Mouse (Mus musculus) liver, embryonic 12.5 days (tissue): ENCODE data around the gene Olfr1425. TPM values are rescaled to one million over a fixed set of nuclear protein-coding genes. Genes with fewer than 3 reads are reported as not detected.
"Not testable (repeated sequence)": the region's sequence is repeated elsewhere in the genome, so short reads cannot be mapped to it uniquely, and the experiment has no call there.

Experiments
- ATAC-seq: fragments of 200-750 bp; cut with Nextera tagmentation; 2 replicates; pipeline ENCODE4 v1.8.0; 2017; ENCODE audit warnings: moderate number of reproducible peaks, mild to moderate bottlenecking, moderate library complexity
- H3K27ac ChIP-seq: fragments of 300-500 bp; sonication (generic); 2 replicates; pipeline ENCODE4 v1.5.1; 2016; ENCODE audit warnings: mild to moderate bottlenecking
- H3K27me3 ChIP-seq: fragments of 300-500 bp; sonication (generic); replicated peaks from 2 replicates; pipeline ENCODE4 v1.6.1; 2016; ENCODE audit warnings: mild to moderate bottlenecking, moderate library complexity
- H3K36me3 ChIP-seq: fragments of 300-500 bp; sonication (generic); 2 replicates; pipeline ENCODE4 v1.6.1; 2016; ENCODE audit warnings: mild to moderate bottlenecking, moderate library complexity
- H3K4me1 ChIP-seq: fragments of 300-500 bp; sonication (generic); 2 replicates; pipeline ENCODE4 v1.6.1; 2016
- H3K4me2 ChIP-seq: fragments of 300-500 bp; sonication (generic); 2 replicates; pipeline ENCODE4 v1.6.1; 2016; ENCODE audit warnings: mild to moderate bottlenecking, moderate library complexity
- H3K4me3 ChIP-seq: fragments of 300-500 bp; sonication (generic); 2 replicates; pipeline ENCODE4 v1.5.1; 2016; ENCODE audit warnings: mild to moderate bottlenecking, moderate library complexity
- H3K9ac ChIP-seq: fragments of 300-500 bp; sonication (generic); 2 replicates; pipeline ENCODE4 v1.6.1; 2016; ENCODE audit warnings: mild to moderate bottlenecking, moderate library complexity
- H3K9me3 ChIP-seq: fragments of 300-500 bp; sonication (generic); replicated peaks from 2 replicates; pipeline ENCODE4 v1.6.1; 2016; ENCODE audit warnings: mild to moderate bottlenecking, moderate library complexity
- WGBS: fragments of 180-500 bp; shearing (Covaris S2); methylation state at CpG from one replicate; pipeline ENCODE4 v1.1.7; 2016; ENCODE audit not compliant: insufficient replicate concordance; 5-methylcytosine and 5-hydroxymethylcytosine counted together
- polyA plus RNA-seq: library from polyadenylated mRNA; unstranded; fragments of >200 nt; fragmentation: Nextera tagmentation; extraction: Ambion mirVana; gene quantifications from 2 replicates; pipeline ENCODE4 v1.2.1, GENCODE M21; 2016

The Olfr1425 gene
- polyA plus RNA-seq, result not detected in 2 replicates

- not testable (repeated sequence) for H3K9me3 ChIP-seq, ATAC-seq, H3K4me3 ChIP-seq, H3K9ac ChIP-seq, H3K36me3 ChIP-seq, H3K4me1 ChIP-seq, H3K4me2 ChIP-seq, H3K27ac ChIP-seq, H3K27me3 ChIP-seq
- 71% methylated on average over 4 of the region's 4 CpGs for WGBS
Measured at GRCm38 (mm10) chr19:12077631-12078030, at the start of gene Olfr1425. Olfr1425 (minus strand) TSS chr19:12077731.

GRCm38 (mm10) chr19:12123103-12123502, 45.6 kb upstream of the Olfr1425 start, which contains the start of gene Olfr76:
Olfr76 (minus strand) TSS chr19:12123203.
- 47% methylated on average over 3 of the region's 3 CpGs for WGBS
- no peak within 1 kb of the TSS for H3K4me2 ChIP-seq
- no peaks in the 10 kb centered on the region for H3K27me3 ChIP-seq
- ATAC-seq, result no peak
- H3K9me3 ChIP-seq, result no peaks in the 10 kb centered on the region
- H3K9ac ChIP-seq, result no peak within 1 kb of the TSS
- no peaks in the 10 kb centered on the region for H3K36me3 ChIP-seq
- no peaks in the 10 kb centered on the region for H3K4me1 ChIP-seq
- no peak within 1 kb of the TSS for H3K27ac ChIP-seq
- H3K4me3 ChIP-seq, result no peak within 1 kb of the TSS

- Histone ChIP-seq H3K9me3 (no peaks in the 10 kb centered on the region), H3K9ac (no peak overlapping the region), H3K4me3 (no peak overlapping the region), H3K36me3 (no peaks in the 10 kb centered on the region), H3K4me1 (no peaks in the 10 kb centered on the region), H3K4me2 (no peak overlapping the region), H3K27me3 (no peaks in the 10 kb centered on the region), H3K27ac (no peak overlapping the region)
- no peak for ATAC-seq
- WGBS, result 74% methylated on average over 3 of the region's 3 CpGs
Measured at GRCm38 (mm10) chr19:12116464-12116863, 38.9 kb upstream of the Olfr1425 start.

- Histone ChIP-seq H3K36me3 (no peaks in the 10 kb centered on the region), H3K4me1 (no peaks in the 10 kb centered on the region), H3K9ac (no peak within 1 kb of the TSS), H3K9me3 (no peaks in the 10 kb centered on the region), H3K4me2 (no peak within 1 kb of the TSS), H3K27me3 (no peaks in the 10 kb centered on the region), H3K4me3 (no peak within 1 kb of the TSS), H3K27ac (no peak within 1 kb of the TSS)
- 36% methylated on average over 1 of the region's 1 CpGs for WGBS
- ATAC-seq, result no peak
Measured at GRCm38 (mm10) chr19:12115797-12116196, 38.3 kb upstream of the Olfr1425 start, which contains the start of gene Olfr1428. Olfr1428 (minus strand) TSS chr19:12115897.

GRCm38 (mm10) chr19:12113807-12114206, 36.3 kb upstream of the Olfr1425 start:
- WGBS, result 34% methylated on average over 1 of the region's 1 CpGs
- ATAC-seq, result no peak
- Histone ChIP-seq H3K4me3 (no peak overlapping the region), H3K36me3 (no peaks in the 10 kb centered on the region), H3K27ac (no peak overlapping the region), H3K4me2 (no peak overlapping the region), H3K27me3 (no peaks in the 10 kb centered on the region), H3K4me1 (no peaks in the 10 kb centered on the region), H3K9ac (no peak overlapping the region), H3K9me3 (no peaks in the 10 kb centered on the region)

- Histone ChIP-seq H3K27me3 (no peaks in the 10 kb centered on the region), H3K4me1 (no peaks in the 10 kb centered on the region), H3K36me3 (no peaks in the 10 kb centered on the region), H3K27ac (no peak overlapping the region), H3K4me3 (no peak overlapping the region), H3K9me3 (no peaks in the 10 kb centered on the region), H3K4me2 (no peak overlapping the region), H3K9ac (no peak overlapping the region)
- no peak for ATAC-seq
- 34% methylated on average over 1 of the region's 1 CpGs for WGBS
Measured at GRCm38 (mm10) chr19:12104541-12104940, 27.0 kb upstream of the Olfr1425 start.

GRCm38 (mm10) chr19:12103234-12103633, 25.7 kb upstream of the Olfr1425 start, which contains the start of gene Olfr1427:
Olfr1427 (minus strand) TSS chr19:12103334.
- 79% methylated on average over 2 of the region's 2 CpGs for WGBS

GRCm38 (mm10) chr19:12091913-12092312, 14.4 kb upstream of the Olfr1425 start, which contains the start of gene Olfr1426:
Olfr1426 (minus strand) TSS chr19:12092013.
- Histone ChIP-seq H3K9ac (no peak within 1 kb of the TSS), H3K27ac (no peak within 1 kb of the TSS), H3K9me3 (no peaks in the 10 kb centered on the region), H3K4me1 (no peaks in the 10 kb centered on the region), H3K27me3 (no peaks in the 10 kb centered on the region), H3K36me3 (no peaks in the 10 kb centered on the region), H3K4me2 (no peak within 1 kb of the TSS), H3K4me3 (no peak within 1 kb of the TSS)
- no peak for ATAC-seq
- 63% methylated on average over 1 of the region's 1 CpGs for WGBS

More at GRCm38 (mm10) chr19:12103234-12103633, 25.7 kb upstream of the Olfr1425 start, which contains the start of gene Olfr1427:
- Histone ChIP-seq H3K4me1 (no peaks in the 10 kb centered on the region), H3K36me3 (no peaks in the 10 kb centered on the region), H3K4me2 (no peak within 1 kb of the TSS), H3K9ac (no peak within 1 kb of the TSS), H3K4me3 (no peak within 1 kb of the TSS), H3K9me3 (no peaks in the 10 kb centered on the region), H3K27me3 (no peaks in the 10 kb centered on the region), H3K27ac (no peak within 1 kb of the TSS)
- no peak for ATAC-seq

GRCm38 (mm10) chr19:12069546-12069945, 8.0 kb downstream of the Olfr1425 start:
- H3K9me3 ChIP-seq, ATAC-seq: not testable (repeated sequence)
- WGBS, result 45% methylated on average over 1 of the region's 1 CpGs

GRCm38 (mm10) chr19:12067806-12068205, 9.7 kb downstream of the Olfr1425 start:
- ATAC-seq, H3K9me3 ChIP-seq, H3K9ac ChIP-seq, H3K4me3 ChIP-seq, H3K4me2 ChIP-seq, H3K27me3 ChIP-seq, H3K27ac ChIP-seq, H3K36me3 ChIP-seq, H3K4me1 ChIP-seq: not testable (repeated sequence)
- WGBS, result 44% methylated on average over 1 of the region's 1 CpGs

More at GRCm38 (mm10) chr19:12069546-12069945, 8.0 kb downstream of the Olfr1425 start:
- H3K27me3 ChIP-seq, H3K4me1 ChIP-seq, H3K4me3 ChIP-seq, H3K36me3 ChIP-seq, H3K27ac ChIP-seq, H3K4me2 ChIP-seq, H3K9ac ChIP-seq: not testable (repeated sequence)

- H3K4me1 ChIP-seq, H3K27ac ChIP-seq, H3K4me3 ChIP-seq, H3K9ac ChIP-seq, ATAC-seq, H3K27me3 ChIP-seq, H3K9me3 ChIP-seq, H3K36me3 ChIP-seq, H3K4me2 ChIP-seq: not testable (repeated sequence)
- 67% methylated on average over 1 of the region's 1 CpGs for WGBS
Measured at GRCm38 (mm10) chr19:12062582-12062981, 14.9 kb downstream of the Olfr1425 start, which contains the start of gene Olfr1424. Olfr1424 (minus strand) TSS chr19:12062682.

- Histone ChIP-seq H3K4me2 (no peak overlapping the region), H3K27ac (no peak overlapping the region), H3K4me1 (no peaks in the 10 kb centered on the region), H3K4me3 (no peak overlapping the region), H3K27me3 (no peaks in the 10 kb centered on the region), H3K9me3 (no peaks in the 10 kb centered on the region), H3K36me3 (no peaks in the 10 kb centered on the region), H3K9ac (no peak overlapping the region)
- ATAC-seq, result no peak
- 77% methylated on average over 5 of the region's 5 CpGs for WGBS
Measured at GRCm38 (mm10) chr19:12043163-12043562, 34.4 kb downstream of the Olfr1425 start.

- no peaks in the 10 kb centered on the region for H3K9me3 ChIP-seq
- WGBS, result 42% methylated on average over 2 of the region's 2 CpGs
- no peaks in the 10 kb centered on the region for H3K4me1 ChIP-seq
- H3K9ac ChIP-seq, result no peak within 1 kb of the TSS
- H3K27ac ChIP-seq, result no peak within 1 kb of the TSS
- H3K36me3 ChIP-seq, result no peaks in the 10 kb centered on the region
- H3K4me3 ChIP-seq, result no peak within 1 kb of the TSS
- H3K4me2 ChIP-seq, result no peak within 1 kb of the TSS
- ATAC-seq, result no peak
- no peaks in the 10 kb centered on the region for H3K27me3 ChIP-seq
Measured at GRCm38 (mm10) chr19:12041217-12041616, 36.3 kb downstream of the Olfr1425 start, which contains the start of gene Olfr1423. Olfr1423 (minus strand) TSS chr19:12041317.
